Mouse (Mus musculus): ENCODE measurements around the gene Olfr352.

The Olfr352 gene

GRCm38 (mm10) chr2:36868160-36868559 is at the start of gene Olfr352:
Gene Olfr352 (plus strand): TSS chr2:36868460.
- DNase-seq (ENCODE audit: low spot score in 2 of 2): no peak

GRCm38 (mm10) chr2:36846010-36846409 is 22.2 kb upstream of the Olfr352 start, which contains the start of gene Olfr350:
Gene Olfr350 (plus strand): TSS chr2:36846310.
- no peak for DNase-seq (ENCODE audit: low spot score in 2 of 2)

DNA sequence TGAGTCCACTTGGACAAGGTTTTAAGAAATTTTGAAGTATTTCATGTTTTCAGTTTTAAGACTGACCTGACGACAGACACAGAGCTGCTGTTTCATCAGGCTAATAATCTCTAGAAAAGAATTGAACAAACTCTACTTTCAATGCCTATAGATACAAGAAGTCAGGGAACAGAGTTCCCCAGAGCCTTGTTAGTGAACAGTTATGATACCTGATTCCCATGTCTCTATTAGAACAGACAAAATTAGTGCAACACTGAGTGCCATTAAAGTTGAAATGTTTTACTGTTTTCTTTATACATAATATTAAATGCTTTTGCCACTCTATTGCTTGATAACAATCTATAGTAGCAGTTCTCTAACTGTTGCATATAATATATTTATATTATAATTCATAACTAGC is 5.7 kb upstream of the Olfr352 start, which contains the start of gene Olfr351:
Gene Olfr351 (minus strand): TSS at position 101 of the 400 bp plus-strand sequence.
- no peak for DNase-seq (ENCODE audit: low spot score in 2 of 2)

DNA sequence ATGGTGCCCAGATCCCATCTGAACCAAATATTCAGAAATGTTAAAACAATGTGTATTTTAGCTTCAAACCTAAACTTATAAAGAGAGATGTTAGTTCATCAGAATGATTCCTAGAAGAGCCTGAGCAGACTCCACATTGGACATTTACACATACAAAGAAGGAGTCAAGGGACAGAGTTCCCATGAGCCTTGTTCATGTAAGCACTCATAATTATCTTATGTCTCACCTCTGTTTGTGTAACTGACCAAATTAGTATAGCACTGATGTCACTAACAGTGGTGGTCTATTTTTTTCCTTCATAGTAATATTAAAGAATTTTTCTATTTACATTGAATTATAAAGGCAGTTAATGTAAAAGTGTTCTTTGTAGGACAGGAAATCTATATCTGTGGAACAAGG is 24.6 kb downstream of the Olfr352 start, which contains the start of gene Olfr353:
Gene Olfr353 (minus strand): TSS at position 101 of the 400 bp plus-strand sequence.
- DNase-seq (ENCODE audit: low spot score in 2 of 2): no peak

GRCm38 (mm10) chr2:36897114-36897513 is 28.9 kb downstream of the Olfr352 start:
- DNase-seq (ENCODE audit: low spot score in 2 of 2): no peak

GRCm38 (mm10) chr2:36905380-36905779 is 37.1 kb downstream of the Olfr352 start, which contains the start of gene Olfr354:
Gene Olfr354 (plus strand): TSS chr2:36905680.
- DNase-seq (ENCODE audit: low spot score in 2 of 2): no peak
